Mouse (Mus musculus): ENCODE measurements around the gene Serpinb1a.
"Not testable (repeated sequence)": the region's sequence is repeated elsewhere in the genome, so short reads cannot be mapped to it uniquely, and the experiment has no call there.

The Serpinb1a gene

GRCm38 (mm10) chr13:32850668-32851404 is at the start of gene Serpinb1a:
Serpinb1a (minus strand) TSS chr13:32851185.
- DNase-seq (ENCODE audit: low read depth, low spot score): peak; percentile 86
- Histone ChIP-seq H3K27me3 (ENCODE audit: control insufficient read depth, insufficient read depth, low read length, poor library complexity, severe bottlenecking) (no peaks in the 10 kb centered on the region; the same call in 1 of the 2 replicates), H3K36me3 (ENCODE audit: control insufficient read depth, insufficient read depth, low read length, poor library complexity, severe bottlenecking) (peaks cover 11% of the 10 kb centered on the region)

GRCm38 (mm10) chr13:32900639-32901038 is 49.7 kb upstream of the Serpinb1a start:
- peak; percentile 84 for DNase-seq (ENCODE audit: low read depth, low spot score)
- Histone ChIP-seq H3K36me3 (ENCODE audit: control insufficient read depth, insufficient read depth, low read length, poor library complexity, severe bottlenecking) (no peaks in the 10 kb centered on the region), H3K27me3 (ENCODE audit: control insufficient read depth, insufficient read depth, low read length, poor library complexity, severe bottlenecking) (no peaks in the 10 kb centered on the region)

GRCm38 (mm10) chr13:32899114-32899513 is 48.1 kb upstream of the Serpinb1a start:
- H3K36me3 ChIP-seq (ENCODE audit: control insufficient read depth, insufficient read depth, low read length, poor library complexity, severe bottlenecking); DNase-seq (ENCODE audit: low read depth, low spot score); H3K27me3 ChIP-seq (ENCODE audit: control insufficient read depth, insufficient read depth, low read length, poor library complexity, severe bottlenecking): not testable (repeated sequence)

GRCm38 (mm10) chr13:32898111-32898510 is 47.1 kb upstream of the Serpinb1a start, which contains the start of gene Serpinb1c:
Serpinb1c (minus strand) TSS chr13:32898211.
- Histone ChIP-seq H3K36me3 (ENCODE audit: control insufficient read depth, insufficient read depth, low read length, poor library complexity, severe bottlenecking) (no peaks in the 10 kb centered on the region), H3K27me3 (ENCODE audit: control insufficient read depth, insufficient read depth, low read length, poor library complexity, severe bottlenecking) (no peaks in the 10 kb centered on the region)
- no peak for DNase-seq (ENCODE audit: low read depth, low spot score)

GRCm38 (mm10) chr13:32896931-32897330 is 45.9 kb upstream of the Serpinb1a start:
- no peaks in the 10 kb centered on the region for H3K36me3 ChIP-seq (ENCODE audit: control insufficient read depth, insufficient read depth, low read length, poor library complexity, severe bottlenecking)
- H3K27me3 ChIP-seq (ENCODE audit: control insufficient read depth, insufficient read depth, low read length, poor library complexity, severe bottlenecking): no peaks in the 10 kb centered on the region
- no peak for DNase-seq (ENCODE audit: low read depth, low spot score)

- Histone ChIP-seq H3K36me3 (ENCODE audit: control insufficient read depth, insufficient read depth, low read length, poor library complexity, severe bottlenecking) (no peaks in the 10 kb centered on the region), H3K27me3 (ENCODE audit: control insufficient read depth, insufficient read depth, low read length, poor library complexity, severe bottlenecking) (no peaks in the 10 kb centered on the region)
- DNase-seq (ENCODE audit: low read depth, low spot score): no peak
Measured at GRCm38 (mm10) chr13:32884755-32885154, 33.8 kb upstream of the Serpinb1a start.

GRCm38 (mm10) chr13:32873862-32874261 is 22.9 kb upstream of the Serpinb1a start:
- no peak for DNase-seq (ENCODE audit: low read depth, low spot score)
- H3K27me3 ChIP-seq (ENCODE audit: control insufficient read depth, insufficient read depth, low read length, poor library complexity, severe bottlenecking): no peaks in the 10 kb centered on the region
- H3K36me3 ChIP-seq (ENCODE audit: control insufficient read depth, insufficient read depth, low read length, poor library complexity, severe bottlenecking): no peaks in the 10 kb centered on the region

- Histone ChIP-seq H3K36me3 (ENCODE audit: control insufficient read depth, insufficient read depth, low read length, poor library complexity, severe bottlenecking) (no peaks in the 10 kb centered on the region), H3K27me3 (ENCODE audit: control insufficient read depth, insufficient read depth, low read length, poor library complexity, severe bottlenecking) (no peaks in the 10 kb centered on the region)
- no peak for DNase-seq (ENCODE audit: low read depth, low spot score)
Measured at GRCm38 (mm10) chr13:32868843-32869242, 17.9 kb upstream of the Serpinb1a start.

GRCm38 (mm10) chr13:32868233-32868632 is 17.2 kb upstream of the Serpinb1a start:
- not testable (repeated sequence) for H3K36me3 ChIP-seq (ENCODE audit: control insufficient read depth, insufficient read depth, low read length, poor library complexity, severe bottlenecking); H3K27me3 ChIP-seq (ENCODE audit: control insufficient read depth, insufficient read depth, low read length, poor library complexity, severe bottlenecking)
- DNase-seq (ENCODE audit: low read depth, low spot score): peak; percentile 45

GRCm38 (mm10) chr13:32867030-32867429 is 16.0 kb upstream of the Serpinb1a start:
- H3K36me3 ChIP-seq (ENCODE audit: control insufficient read depth, insufficient read depth, low read length, poor library complexity, severe bottlenecking): no peaks in the 10 kb centered on the region
- DNase-seq (ENCODE audit: low read depth, low spot score): no peak
- no peaks in the 10 kb centered on the region for H3K27me3 ChIP-seq (ENCODE audit: control insufficient read depth, insufficient read depth, low read length, poor library complexity, severe bottlenecking)

GRCm38 (mm10) chr13:32866484-32866883 is 15.5 kb upstream of the Serpinb1a start:
- Histone ChIP-seq H3K27me3 (ENCODE audit: control insufficient read depth, insufficient read depth, low read length, poor library complexity, severe bottlenecking) (no peaks in the 10 kb centered on the region), H3K36me3 (ENCODE audit: control insufficient read depth, insufficient read depth, low read length, poor library complexity, severe bottlenecking) (no peaks in the 10 kb centered on the region)
- peak; percentile 87 for DNase-seq (ENCODE audit: low read depth, low spot score)

GRCm38 (mm10) chr13:32865591-32865990 is 14.6 kb upstream of the Serpinb1a start:
- Histone ChIP-seq H3K27me3 (ENCODE audit: control insufficient read depth, insufficient read depth, low read length, poor library complexity, severe bottlenecking) (no peaks in the 10 kb centered on the region), H3K36me3 (ENCODE audit: control insufficient read depth, insufficient read depth, low read length, poor library complexity, severe bottlenecking) (no peaks in the 10 kb centered on the region)
- DNase-seq (ENCODE audit: low read depth, low spot score): peak; percentile 32

- DNase-seq (ENCODE audit: low read depth, low spot score): not testable (repeated sequence)
Measured at GRCm38 (mm10) chr13:32864529-32864928, 13.5 kb upstream of the Serpinb1a start.

GRCm38 (mm10) chr13:32863456-32863855 is 12.5 kb upstream of the Serpinb1a start:
- peak; percentile 65 for DNase-seq (ENCODE audit: low read depth, low spot score)
- Histone ChIP-seq H3K27me3 (ENCODE audit: control insufficient read depth, insufficient read depth, low read length, poor library complexity, severe bottlenecking) (no peaks in the 10 kb centered on the region), H3K36me3 (ENCODE audit: control insufficient read depth, insufficient read depth, low read length, poor library complexity, severe bottlenecking) (no peaks in the 10 kb centered on the region)

More at GRCm38 (mm10) chr13:32864529-32864928, 13.5 kb upstream of the Serpinb1a start:
- H3K27me3 ChIP-seq (ENCODE audit: control insufficient read depth, insufficient read depth, low read length, poor library complexity, severe bottlenecking); H3K36me3 ChIP-seq (ENCODE audit: control insufficient read depth, insufficient read depth, low read length, poor library complexity, severe bottlenecking): not testable (repeated sequence)

- no peaks in the 10 kb centered on the region for H3K36me3 ChIP-seq (ENCODE audit: control insufficient read depth, insufficient read depth, low read length, poor library complexity, severe bottlenecking)
- no peak for DNase-seq (ENCODE audit: low read depth, low spot score)
- H3K27me3 ChIP-seq (ENCODE audit: control insufficient read depth, insufficient read depth, low read length, poor library complexity, severe bottlenecking): peaks cover 2% of the 10 kb centered on the region; the same call in 1 of the 2 replicates
Measured at GRCm38 (mm10) chr13:32860821-32861220, 9.8 kb upstream of the Serpinb1a start.
